Mouse (Mus musculus) gastrocnemius, postnatal 36 days (tissue): ENCODE data around the gene Bcr. TPM values are rescaled to one million over a fixed set of nuclear protein-coding genes. Genes with fewer than 3 reads are reported as not detected.

Experiments
- DNase-seq, 2 experiments: peaks; one replicate each; pipeline ENCODE4 v3.0.0; 2022
- intact Hi-C: fragments of 180-260 bp; cut with DNase I; formaldehyde crosslinking; loops from one replicate; pipeline ENCODE4 v1.15.1; 2025
- total RNA-seq, 2 experiments: library from RNA; stranded (reverse); gene quantifications; 2 replicates each; pipeline ENCODE4 v1.2.3; 2021

The Bcr gene
- total RNA-seq, 2 experiments from 2014 or later: 4.3 to 4.4 TPM

GRCm38 (mm10) chr10:75088471-75088870 is 28.1 kb downstream of the Bcr start:
- intact Hi-C loops: no loop called here
- DNase-seq: no peak

GRCm38 (mm10) chr10:75091478-75092152 is 31.2 kb downstream of the Bcr start:
- intact Hi-C loops: no loop called here
- peak; percentile 12 to 25 for DNase-seq

- intact Hi-C loops: no loop called here
- DNase-seq: no peak
These were observed 33.0 kb downstream of the Bcr start for GRCm38 (mm10) chr10:75093252-75093987.

GRCm38 (mm10) chr10:75094338-75094737 is 33.9 kb downstream of the Bcr start:
- intact Hi-C loops: no loop called here
- no peak for DNase-seq

DNA sequence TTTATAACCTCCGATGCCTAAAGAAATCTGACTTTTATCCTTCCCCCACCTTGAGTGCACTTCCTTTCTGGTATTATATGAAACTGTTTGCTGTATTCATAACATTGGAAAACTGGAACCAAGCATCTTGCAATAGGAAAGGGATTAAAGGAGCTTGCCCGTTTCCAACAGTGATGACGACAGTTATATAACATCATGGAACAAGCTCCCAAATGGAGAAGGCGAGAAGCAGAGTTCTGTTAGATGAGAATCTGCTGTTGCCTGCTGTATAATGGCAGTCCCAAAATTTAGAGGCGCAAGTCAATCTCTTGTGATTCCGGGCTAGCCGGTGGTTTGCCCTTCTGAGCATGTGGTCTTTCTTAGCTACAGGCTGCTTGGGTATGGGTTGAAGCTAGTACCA is 34.8 kb downstream of the Bcr start:
- DNase-seq: no peak
- intact Hi-C loops: no loop called here

DNA sequence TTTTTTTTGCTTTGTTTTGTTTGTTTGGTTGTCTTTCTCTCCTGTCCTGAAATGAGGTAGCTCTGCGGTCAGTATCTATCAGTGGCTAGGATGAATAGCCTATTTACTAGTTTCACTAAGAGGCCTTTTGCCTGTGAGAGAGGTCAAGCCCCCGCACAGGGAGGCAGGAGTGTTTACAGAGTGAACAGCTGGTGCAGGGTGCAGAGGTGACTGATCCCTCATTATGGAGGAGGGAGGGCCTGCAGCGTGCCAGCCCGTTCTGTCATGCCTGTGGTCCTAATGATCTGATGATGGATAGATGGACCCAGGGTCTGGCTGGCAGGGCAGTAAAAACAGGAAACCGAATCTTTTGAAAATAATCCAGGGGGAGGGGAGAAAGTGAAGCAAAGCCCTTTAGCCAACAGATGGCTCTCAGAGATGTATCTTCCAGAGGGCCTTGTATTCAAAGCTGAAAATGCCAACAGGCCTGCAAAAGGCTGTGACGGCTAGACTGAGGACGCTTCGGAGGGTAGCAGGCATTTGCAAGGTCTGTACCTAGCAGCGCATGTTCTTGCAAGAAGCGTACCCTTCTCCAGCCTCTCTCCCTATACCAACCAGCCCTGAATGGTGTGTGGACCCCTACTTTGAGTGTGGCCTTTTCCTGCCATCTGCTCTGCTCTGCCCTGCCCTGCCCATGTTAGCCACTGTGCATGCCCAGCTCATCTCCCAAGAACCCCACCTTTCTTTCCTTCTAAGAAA is 38.2 kb downstream of the Bcr start:
- intact Hi-C loops: no loop called here
- no peak for DNase-seq

DNA sequence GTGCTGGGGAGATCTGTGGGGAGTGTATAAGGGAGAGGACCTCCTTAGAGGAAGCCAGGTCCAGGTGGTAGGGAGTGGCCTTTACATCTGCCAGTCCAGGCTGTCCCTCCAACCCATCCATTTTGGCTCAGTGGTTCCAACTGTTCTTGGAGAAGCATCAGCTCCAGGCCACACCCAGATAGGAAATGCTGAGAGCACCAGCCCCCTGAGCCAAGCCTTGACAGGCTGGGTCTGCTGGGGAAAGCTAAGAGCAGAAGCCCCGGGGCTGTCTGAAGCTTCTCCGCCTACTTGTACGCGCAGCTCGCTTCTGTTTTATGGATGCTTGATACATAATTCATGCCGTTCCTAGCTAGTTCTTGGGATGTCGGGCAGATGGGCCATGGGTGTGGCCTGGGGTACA is 39.9 kb downstream of the Bcr start:
- intact Hi-C loops: loop anchor here (5.0 kb wide), 1 partner anchor 38 kb away; the partner anchor contains the start of gene Bcr
- DNase-seq: no peak

DNA sequence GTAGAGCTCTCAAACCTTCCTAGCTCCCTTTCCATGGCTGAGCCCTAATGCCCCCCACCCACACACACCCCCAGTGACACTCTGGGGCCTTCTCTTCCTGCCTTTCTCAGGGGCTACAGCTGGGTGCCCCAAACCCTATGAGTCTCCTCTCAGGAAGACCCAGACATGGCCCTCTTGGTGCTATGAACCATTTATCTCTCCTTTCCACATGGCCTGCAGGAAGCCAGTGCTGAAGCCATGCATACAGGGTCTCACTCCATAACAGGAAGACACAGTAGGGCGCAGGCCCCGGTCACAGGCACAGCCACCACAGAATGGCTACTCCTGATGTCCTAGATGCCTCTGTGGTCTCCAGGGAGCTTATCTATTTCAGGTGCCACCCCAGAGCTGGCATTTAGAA is 43.1 kb downstream of the Bcr start:
- intact Hi-C loops: loop anchor here (5.0 kb wide), 1 partner anchor 41 kb away; the partner anchor contains the start of gene Bcr

DNA sequence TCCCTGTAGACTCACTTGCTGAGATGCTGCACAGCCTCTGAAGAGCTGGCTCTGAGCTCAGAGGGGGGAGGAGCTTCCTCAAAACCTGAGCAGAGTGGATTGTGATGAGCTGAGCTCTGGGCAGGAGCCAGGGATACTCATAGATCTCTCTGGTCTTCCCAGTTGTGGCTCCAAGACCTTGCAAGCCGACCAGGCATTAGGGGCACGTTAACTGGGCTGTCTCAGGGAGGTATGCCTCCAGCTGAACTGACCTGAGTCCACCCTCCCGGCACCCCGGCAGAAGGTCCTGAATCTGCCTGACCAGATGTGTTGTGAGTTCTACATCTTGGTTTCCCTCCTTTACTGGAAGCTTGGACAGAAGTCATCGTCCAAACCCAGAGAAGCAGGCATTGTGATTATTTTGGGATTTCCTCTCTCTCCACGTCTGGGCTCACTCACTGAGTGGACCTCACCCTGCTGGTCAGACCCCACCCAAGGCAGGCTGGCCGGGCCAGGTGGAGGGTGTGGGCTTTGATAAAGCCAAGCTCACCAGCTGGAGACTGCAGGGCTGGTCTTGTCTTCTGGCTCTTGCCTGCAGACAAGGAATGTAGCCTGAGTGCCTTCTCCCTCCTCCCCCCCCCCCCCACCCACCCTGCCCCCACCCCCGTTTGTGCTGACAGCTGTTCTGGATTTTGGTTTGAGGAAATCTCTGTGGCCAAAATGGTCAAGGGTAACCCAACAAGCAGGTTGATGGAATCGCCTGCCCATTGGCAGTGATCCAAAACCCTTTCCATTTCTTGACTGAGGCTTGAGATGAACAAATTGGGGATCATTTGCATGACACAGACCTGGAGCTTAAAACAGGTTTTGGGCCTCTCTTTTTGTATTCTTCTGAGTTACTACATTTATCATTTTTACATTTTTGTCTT is 44.1 kb downstream of the Bcr start:
- intact Hi-C loops: loop anchor here (5.0 kb wide), 1 partner anchor 42 kb away; the partner anchor contains the start of gene Bcr
- DNase-seq: peak; percentile 45 to 46

More for the DNA sequence above, 43.1 kb downstream of the Bcr start:
- no peak for DNase-seq

DNA sequence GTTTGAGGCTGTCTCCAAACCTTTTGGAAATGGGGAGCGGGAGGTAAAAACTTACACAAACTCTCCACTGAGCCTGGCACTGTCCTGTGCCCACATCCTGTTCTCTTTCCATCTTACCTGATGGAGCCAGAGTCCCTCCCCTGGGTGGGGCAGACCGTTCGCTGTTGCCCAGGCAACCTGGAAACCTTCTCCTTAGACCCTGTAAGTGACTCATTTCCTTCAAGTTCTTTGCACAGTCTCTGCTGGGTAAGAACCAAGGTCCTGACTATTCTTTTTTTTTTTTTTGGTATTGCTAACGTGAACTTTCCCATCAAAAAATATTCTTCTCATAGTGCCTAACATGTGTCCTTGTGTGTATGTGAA is 44.7 kb downstream of the Bcr start:
- peak in 1 of 2 experiments; percentile 27 for DNase-seq
- intact Hi-C loops: no loop called here

DNA sequence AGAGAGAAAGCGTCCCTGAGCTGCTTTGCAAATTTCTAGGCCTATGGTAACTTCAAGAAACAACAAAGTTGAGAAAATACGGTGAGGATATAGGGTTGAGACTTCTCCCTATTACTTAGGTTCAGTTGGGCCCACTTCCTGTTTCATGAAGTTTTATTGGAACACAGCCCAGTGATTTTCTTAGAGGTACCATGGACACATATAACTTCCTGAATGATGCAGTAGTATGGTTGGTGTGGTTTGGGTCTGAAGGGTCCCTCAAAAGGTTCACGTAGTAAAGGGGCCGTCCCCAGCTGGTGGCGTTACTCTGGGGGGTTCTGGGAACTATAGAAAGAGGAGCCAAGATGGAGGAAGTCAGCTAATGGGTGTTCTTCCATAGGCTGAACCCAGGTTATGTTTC is 45.3 kb downstream of the Bcr start:
- no peak for DNase-seq
- intact Hi-C loops: no loop called here

DNA sequence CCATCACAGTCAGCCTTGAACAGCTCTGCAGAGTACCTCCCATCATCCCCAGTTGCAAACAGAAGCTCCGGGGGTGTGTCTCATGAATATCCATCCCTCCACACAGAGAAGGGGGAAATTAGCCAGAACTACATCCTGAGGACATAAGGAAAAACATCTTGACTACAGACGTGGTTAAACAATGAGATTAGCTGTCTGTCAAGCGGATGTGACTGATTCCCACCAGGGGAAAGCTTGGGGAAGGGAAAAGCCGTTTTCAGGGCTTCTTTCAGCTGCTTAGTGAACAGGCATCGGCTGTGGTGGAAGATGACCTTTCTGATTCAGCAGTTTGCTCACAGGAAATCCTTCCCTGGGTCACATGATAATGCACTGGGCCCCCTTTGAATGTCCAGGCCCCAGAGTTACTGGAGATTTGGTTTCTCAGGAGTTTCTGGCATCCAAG is 46.6 kb downstream of the Bcr start:
- intact Hi-C loops: no loop called here

GRCm38 (mm10) chr10:75108092-75108491 is 47.7 kb downstream of the Bcr start:
- intact Hi-C loops: no loop called here

More for the DNA sequence above, 46.6 kb downstream of the Bcr start:
- no peak for DNase-seq

GRCm38 (mm10) chr10:75111446-75112201 is 51.2 kb downstream of the Bcr start:
- no peak for DNase-seq
- intact Hi-C loops: no loop called here

More at GRCm38 (mm10) chr10:75108092-75108491, 47.7 kb downstream of the Bcr start:
- DNase-seq: no peak

GRCm38 (mm10) chr10:75112405-75112804 is 52.0 kb downstream of the Bcr start:
- intact Hi-C loops: no loop called here

GRCm38 (mm10) chr10:75113620-75114019 is 53.2 kb downstream of the Bcr start:
- DNase-seq: no peak
- intact Hi-C loops: no loop called here

More at GRCm38 (mm10) chr10:75112405-75112804, 52.0 kb downstream of the Bcr start:
- no peak for DNase-seq

DNA sequence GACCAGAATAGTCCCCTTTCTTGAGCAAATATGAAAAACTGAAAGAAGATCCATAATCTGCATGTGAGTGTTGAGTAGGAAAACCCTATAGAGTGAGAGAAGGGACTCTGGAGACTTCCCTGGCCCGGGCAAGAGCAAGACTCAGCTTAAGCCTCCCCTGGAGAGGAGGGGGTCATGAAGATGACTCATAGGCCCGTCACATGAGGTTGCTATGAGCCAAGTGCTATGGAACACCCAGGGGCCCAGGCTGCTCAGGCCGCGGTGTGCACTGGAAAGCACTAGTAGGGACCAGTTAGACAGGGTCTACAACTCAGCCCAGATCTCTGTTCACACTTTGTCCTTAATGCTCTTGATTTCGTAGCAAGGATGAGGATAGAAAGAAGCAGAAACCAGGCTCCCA is 54.8 kb downstream of the Bcr start:
- DNase-seq: no peak
- intact Hi-C loops: no loop called here

GRCm38 (mm10) chr10:75116842-75117457 is 56.6 kb downstream of the Bcr start:
- intact Hi-C loops: no loop called here
- peak in 1 of 2 experiments; percentile 19 for DNase-seq

GRCm38 (mm10) chr10:75118444-75118843 is 58.1 kb downstream of the Bcr start:
- DNase-seq: no peak
- intact Hi-C loops: no loop called here
